8 mouse cellular contexts compared by ENCODE assay signal in genomic region chr1:55053596-55053995, GRCm38 (mm10). TPM values are rescaled to one million over a fixed set of nuclear protein-coding genes. Genes with fewer than 3 reads are reported as not detected.
A peak's percentile ranks its signal among the peaks of the same experiment; 100 is the strongest.
DNase-seq lines count a peak whose midpoint lies in the region; ATAC-seq and TF ChIP-seq lines count a peak whose summit lies in the region.

No protein-coding gene starts in this region.

- H3K27ac ChIP-seq in heart, embryonic 10.5 days = peak overlapping the region; percentile 91; the same call in 1 of the 2 replicates
- no peak overlapping the region for H3K27ac ChIP-seq in forebrain, embryonic 14.5 days (ENCODE audit: low read depth, low read length)
- peak overlapping the region; percentile 99 for H3K27ac ChIP-seq in liver, embryonic 15.5 days (replicated peaks)

- no peak for TF ChIP-seq CTCF in C2C12 (IDR thresholded peaks at IDR 0.05; ENCODE audit: control insufficient read depth, insufficient read depth, insufficient read length)

- H3K4me1 ChIP-seq in heart, embryonic 10.5 days = 0 out of 2 replicates have a peak, but pooled peaks cover 4% of the 10 kb centered on the region
- peaks cover 8% of the 10 kb centered on the region for H3K4me1 ChIP-seq in forebrain, embryonic 14.5 days (ENCODE audit: control insufficient read depth, insufficient read depth, low read length)
- peaks cover 31% of the 10 kb centered on the region for H3K4me1 ChIP-seq in liver, embryonic 15.5 days (replicated peaks)

- peak overlapping the region; percentile 73 for H3ac ChIP-seq in C2C12 (ENCODE audit: control insufficient read depth, insufficient read length, low read depth)

- no peaks in the 10 kb centered on the region for H3K27me3 ChIP-seq in heart, embryonic 10.5 days (ENCODE audit: insufficient read depth, poor library complexity, severe bottlenecking)
- H3K27me3 ChIP-seq in C2C12 (ENCODE audit: control insufficient read depth, insufficient read depth, insufficient read length) = no peaks in the 10 kb centered on the region
- no peaks in the 10 kb centered on the region for H3K27me3 ChIP-seq in forebrain, embryonic 14.5 days (replicated peaks; ENCODE audit: control insufficient read depth, insufficient read depth, low read length)
- H3K27me3 ChIP-seq in liver, embryonic 15.5 days = no peaks in the 10 kb centered on the region

- ATAC-seq in forebrain, embryonic 14.5 days = no peak
- ATAC-seq in liver, embryonic 15.5 days (ENCODE audit: insufficient read depth) = no peak

- H3K79me2 ChIP-seq in C2C12 (ENCODE audit: control insufficient read depth, insufficient read depth) = peaks cover 56% of the 10 kb centered on the region

- H3K36me3 ChIP-seq in heart, embryonic 10.5 days = peaks cover 17% of the 10 kb centered on the region; the same call in 1 of the 2 replicates
- peaks cover 34% of the 10 kb centered on the region for H3K36me3 ChIP-seq in C2C12 (ENCODE audit: control insufficient read depth, insufficient read depth)
- H3K36me3 ChIP-seq in forebrain, embryonic 14.5 days (ENCODE audit: control insufficient read depth, insufficient read depth, low read length) = no peaks in the 10 kb centered on the region
- peaks cover 6% of the 10 kb centered on the region; the same call in 1 of the 2 replicates for H3K36me3 ChIP-seq in liver, embryonic 15.5 days (replicated peaks)

- peaks cover 54% of the 10 kb centered on the region for H3K79me3 ChIP-seq in C2C12 (ENCODE audit: low read depth)

- peak overlapping the region; percentile 73 for H3K9ac ChIP-seq in forebrain, embryonic 14.5 days (ENCODE audit: low read length)
- peak overlapping the region; percentile 79 for H3K9ac ChIP-seq in liver, embryonic 15.5 days

- H3K9me3 ChIP-seq in heart, embryonic 10.5 days = no peaks in the 10 kb centered on the region
- H3K9me3 ChIP-seq in forebrain, embryonic 14.5 days (replicated peaks; ENCODE audit: control insufficient read depth, low read length) = no peaks in the 10 kb centered on the region
- H3K9me3 ChIP-seq in liver, embryonic 15.5 days (replicated peaks) = no peaks in the 10 kb centered on the region

- peak overlapping the region; percentile 90 for H3K4me3 ChIP-seq in heart, embryonic 10.5 days
- H3K4me3 ChIP-seq in C2C12 (ENCODE audit: insufficient read depth, poor library complexity, severe bottlenecking) = peak overlapping the region; percentile 70
- H3K4me3 ChIP-seq in forebrain, embryonic 14.5 days (ENCODE audit: low read depth, low read length) = peak overlapping the region; percentile 86
- peak overlapping the region; percentile 86 for H3K4me3 ChIP-seq in liver, embryonic 15.5 days (replicated peaks)

- H3K4me2 ChIP-seq in forebrain, embryonic 14.5 days (ENCODE audit: low read length) = peak overlapping the region; percentile 71
- H3K4me2 ChIP-seq in liver, embryonic 15.5 days = peak overlapping the region; percentile 94

- no peak for DNase-seq in heart, embryonic 10.5 days (ENCODE audit: low spot score)
- DNase-seq in heart, postnatal 4 days = no peak
- no peak for DNase-seq in forebrain, embryonic 14.5 days (ENCODE audit: low spot score)
- DNase-seq in cerebellum, adult 8-10 months = no peak
- DNase-seq in right cerebral cortex, adult 2 months (ENCODE audit: low spot score in 2 of 2) = no peak
- DNase-seq in adrenal gland, adult 18-20 months (ENCODE audit: low spot score in 2 of 2) = no peak

- WGBS in heart, embryonic 10.5 days = 63% methylated on average over 4 of the region's 4 CpGs
- WGBS in forebrain, embryonic 14.5 days = 76% methylated on average over 4 of the region's 4 CpGs
- WGBS in liver, embryonic 15.5 days (ENCODE audit: insufficient replicate concordance) = 56% methylated on average over 4 of the region's 4 CpGs

TF ChIP-seq in C2C12, 6 proteins besides CTCF, POLR2A, EP300 and RAD21:
- TF ChIP-seq MAX (IDR thresholded peaks at IDR 0.05) (no peak), FOSL1 (IDR thresholded peaks at IDR 0.05; ENCODE audit: insufficient read depth, low read length, poor library complexity, severe bottlenecking) (no peak), USF1 (IDR thresholded peaks at IDR 0.05; ENCODE audit: low read depth) (no peak), MYOG (IDR thresholded peaks at IDR 0.05; ENCODE audit: control insufficient read depth, extremely low read depth, insufficient read length) (no peak), MYOD1 (IDR thresholded peaks at IDR 0.05; ENCODE audit: control insufficient read depth, insufficient read length, low read depth) (no peak), CEBPB (IDR thresholded peaks at IDR 0.05; ENCODE audit: low read depth) (no peak)
TF ChIP-seq in C2C12: peak in this region for 0.

RNA-seq across cellular contexts. Expression of gene Coq10b, which starts 1.0 kb away (rescaled TPM):
- 24.1 and 26.6 TPM in 2 replicates for polyA plus RNA-seq in heart, embryonic 10.5 days (2016; fragmentation: Nextera tagmentation; extraction: Ambion mirVana)
- 10 to 100 TPM; 36.7 to 37.6 TPM for total RNA-seq in heart, postnatal 4 days (2021)
- 21.0 TPM for polyA plus RNA-seq in C2C12 (2012; fragmentation: generic; extraction: Trizol)
- polyA plus RNA-seq in forebrain, embryonic 14.5 days (2014; fragmentation: Nextera tagmentation; extraction: Ambion mirVana) = 39.5 and 44.1 TPM in 2 replicates
- polyA plus RNA-seq in liver, embryonic 15.5 days (2015; fragmentation: Nextera tagmentation; extraction: Ambion mirVana) = 13.0 and 13.3 TPM in 2 replicates
- total RNA-seq in adrenal gland, adult 18-20 months (2021) = 100 to 1,000 TPM; 113 to 139 TPM

RNA-seq across cellular contexts. Expression of gene Sf3b1, which starts 26.3 kb away (rescaled TPM):
- 192 and 232 TPM in 2 replicates for polyA plus RNA-seq in heart, embryonic 10.5 days (2016; fragmentation: Nextera tagmentation; extraction: Ambion mirVana)
- 100 to 1,000 TPM; 130 to 143 TPM for total RNA-seq in heart, postnatal 4 days (2021)
- polyA plus RNA-seq in C2C12 (2012; fragmentation: generic; extraction: Trizol) = 33.5 TPM
- polyA plus RNA-seq in forebrain, embryonic 14.5 days (2014; fragmentation: Nextera tagmentation; extraction: Ambion mirVana) = 407 and 415 TPM in 2 replicates
- 112 and 130 TPM in 2 replicates for polyA plus RNA-seq in liver, embryonic 15.5 days (2015; fragmentation: Nextera tagmentation; extraction: Ambion mirVana)
- total RNA-seq in adrenal gland, adult 18-20 months (2021) = 100 to 1,000 TPM; 105 to 117 TPM

RNA-seq across cellular contexts. Expression of gene Hspe1, which starts 34.3 kb away (rescaled TPM):
- polyA plus RNA-seq in heart, embryonic 10.5 days (2016; fragmentation: Nextera tagmentation; extraction: Ambion mirVana) = 474 and 598 TPM in 2 replicates
- total RNA-seq in heart, postnatal 4 days (2021) = 100 to 1,000 TPM; 142 to 148 TPM
- polyA plus RNA-seq in C2C12 (2012; fragmentation: generic; extraction: Trizol) = 914 TPM
- polyA plus RNA-seq in forebrain, embryonic 14.5 days (2014; fragmentation: Nextera tagmentation; extraction: Ambion mirVana) = 257 and 283 TPM in 2 replicates
- polyA plus RNA-seq in liver, embryonic 15.5 days (2015; fragmentation: Nextera tagmentation; extraction: Ambion mirVana) = 233 and 311 TPM in 2 replicates
- 100 to 1,000 TPM; 720 to 924 TPM for total RNA-seq in adrenal gland, adult 18-20 months (2021)

RNA-seq across cellular contexts. Expression of gene Hspd1, which starts 34.4 kb away (rescaled TPM):
- polyA plus RNA-seq in heart, embryonic 10.5 days (2016; fragmentation: Nextera tagmentation; extraction: Ambion mirVana) = 650 and 681 TPM in 2 replicates
- total RNA-seq in heart, postnatal 4 days (2021) = 100 to 1,000 TPM; 363 to 379 TPM
- polyA plus RNA-seq in C2C12 (2012; fragmentation: generic; extraction: Trizol) = 297 TPM
- 240 and 246 TPM in 2 replicates for polyA plus RNA-seq in forebrain, embryonic 14.5 days (2014; fragmentation: Nextera tagmentation; extraction: Ambion mirVana)
- polyA plus RNA-seq in liver, embryonic 15.5 days (2015; fragmentation: Nextera tagmentation; extraction: Ambion mirVana) = 245 and 256 TPM in 2 replicates
- 1,000 to 10,000 TPM; 1,240 to 1,713 TPM for total RNA-seq in adrenal gland, adult 18-20 months (2021)
